Mouse (Mus musculus) kidney, adult 2 months (tissue): ENCODE data around the gene Hopx. TPM values are rescaled to one million over a fixed set of nuclear protein-coding genes. Genes with fewer than 3 reads are reported as not detected.

Experiments
- DNase-seq: peaks from one replicate; pipeline ENCODE4 v3.0.0; 2021
- H3K27ac ChIP-seq: fragments of 200-500 bp; 2 replicates; pipeline ENCODE4 v1.5.1; 2012; ENCODE audit warnings: low read depth, low read length, control low read depth, inconsistent platforms; ENCODE audit not compliant: insufficient read depth
- H3K27me3 ChIP-seq: fragments of 200-500 bp; replicated peaks from 2 replicates; pipeline ENCODE4 v1.6.1; 2012; ENCODE audit warnings: mild to moderate bottlenecking, moderate library complexity, low read length, inconsistent platforms; ENCODE audit not compliant: control insufficient read depth, insufficient read depth
- H3K36me3 ChIP-seq: fragments of 200-500 bp; 2 replicates; pipeline ENCODE4 v1.6.1; 2012; ENCODE audit warnings: mild to moderate bottlenecking, moderate library complexity, low read length, inconsistent platforms; ENCODE audit not compliant: control insufficient read depth, insufficient read depth
- H3K4me1 ChIP-seq: fragments of 200-500 bp; 2 replicates; pipeline ENCODE4 v1.6.1; 2011; ENCODE audit warnings: low read length; ENCODE audit not compliant: control insufficient read depth, insufficient read depth
- H3K4me3 ChIP-seq: fragments of 200-500 bp; 2 replicates; pipeline ENCODE4 v1.5.1; 2011; ENCODE audit warnings: mild to moderate bottlenecking, low read depth, low read length, control low read depth; ENCODE audit not compliant: insufficient read depth
- CTCF ChIP-seq: fragments of 200-500 bp; conservative IDR thresholded peaks from 2 replicates; pipeline ENCODE4 v1.5.1; 2011; ENCODE audit warnings: low read depth, mild to moderate bottlenecking, control low read depth, low read length, moderate library complexity, mixed read lengths; ENCODE audit not compliant: insufficient read depth, insufficient read length
- POLR2A ChIP-seq: fragments of 200-500 bp; IDR thresholded peaks from one replicate; pipeline ENCODE4 v1.6.1; 2011; ENCODE audit warnings: low read depth, low read length, control low read depth
- WGBS: fragments of 180-500 bp; shearing (Covaris S2); methylation state at CpG from one replicate; pipeline ENCODE4 v1.1.7; 2018; 5-methylcytosine and 5-hydroxymethylcytosine counted together
- polyA plus RNA-seq: library from polyadenylated mRNA; depleted of rRNA; stranded (reverse); fragments of >200 nt; gene quantifications from 2 replicates; pipeline ENCODE4 v1.2.3, GENCODE M21; 2012

Gene Hopx
- polyA plus RNA-seq, 1 experiment: 14.2 TPM

DNA sequence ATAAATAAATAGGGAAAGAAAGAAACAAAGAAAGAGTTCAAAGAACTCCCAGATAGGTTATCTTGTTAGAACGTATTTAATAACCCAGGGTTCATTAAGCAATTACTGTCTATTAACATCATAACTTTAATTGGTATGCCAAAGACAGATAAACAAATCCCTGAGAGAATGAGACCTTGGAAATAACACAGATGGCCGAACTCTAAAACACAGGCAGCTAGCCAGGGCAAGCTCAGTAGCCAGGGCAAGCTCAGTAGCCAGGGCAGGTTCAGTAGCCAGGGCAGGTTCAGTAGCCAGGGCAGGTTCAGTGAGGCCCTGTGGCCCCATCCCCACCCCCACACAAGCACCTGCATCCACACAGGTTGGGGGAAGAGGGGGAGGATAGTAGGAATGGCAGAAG, 2.9 kb downstream of the Hopx start:
- H3K36me3 ChIP-seq: no peaks in the 10 kb centered on the region
- 48% methylated on average over 2 of the region's 2 CpGs for WGBS
- H3K4me1 ChIP-seq: no peaks in the 10 kb centered on the region
- H3K27me3 ChIP-seq: no peaks in the 10 kb centered on the region
- no peak overlapping the region for H3K4me3 ChIP-seq
- TF ChIP-seq POLR2A (no peak), CTCF (no peak)
- no peak overlapping the region for H3K27ac ChIP-seq
- peak; percentile 49 for DNase-seq

DNA sequence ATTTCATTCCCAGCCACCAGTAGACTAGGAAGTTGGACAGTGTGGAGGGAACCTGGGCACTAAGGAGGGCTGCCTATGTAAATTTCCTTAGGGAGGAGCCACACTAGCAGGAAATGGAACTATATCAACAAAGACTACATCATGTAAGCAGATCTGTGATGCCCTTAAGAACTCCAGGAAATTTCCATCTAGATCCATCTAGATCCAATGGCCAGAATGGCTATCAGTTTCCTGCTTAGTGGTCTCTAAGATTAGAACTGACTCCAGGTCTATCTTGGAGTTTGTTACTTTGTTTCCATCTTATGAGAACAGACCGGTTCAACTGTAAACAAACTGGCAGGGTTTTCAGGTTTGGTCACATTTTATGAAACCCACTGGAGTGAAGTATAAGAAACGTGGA, 5.1 kb downstream of the Hopx start:
- H3K36me3 ChIP-seq: no peaks in the 10 kb centered on the region
- DNase-seq: no peak
- no peak overlapping the region for H3K4me3 ChIP-seq
- no peak overlapping the region for H3K27ac ChIP-seq
- H3K27me3 ChIP-seq: no peaks in the 10 kb centered on the region
- WGBS: 71% methylated on average over 2 of the region's 2 CpGs
- no peak for TF ChIP-seq CTCF
- no peak for TF ChIP-seq POLR2A
- H3K4me1 ChIP-seq: no peaks in the 10 kb centered on the region

DNA sequence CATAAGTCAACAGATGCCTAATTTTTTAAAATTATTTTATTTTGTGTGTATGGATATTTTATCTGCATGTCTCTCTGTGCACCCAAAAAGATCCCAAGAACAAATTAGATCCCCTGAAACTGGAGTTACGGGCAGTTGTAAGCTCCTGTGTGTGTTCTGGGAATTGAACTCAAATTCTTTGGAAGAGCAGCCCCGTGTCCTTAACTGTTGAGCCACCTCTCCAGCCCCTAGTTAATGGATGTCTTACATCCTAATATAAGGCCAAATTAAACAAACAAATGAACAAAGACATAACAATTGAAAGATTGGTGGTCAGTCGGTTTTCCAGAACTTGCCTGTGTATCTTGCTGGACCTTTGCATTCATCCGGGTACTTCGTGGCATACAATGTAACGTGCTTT, 6.1 kb downstream of the Hopx start:
- H3K36me3 ChIP-seq: no peaks in the 10 kb centered on the region
- no peak overlapping the region for H3K27ac ChIP-seq
- DNase-seq: peak; percentile 56
- H3K27me3 ChIP-seq: no peaks in the 10 kb centered on the region
- no peak overlapping the region for H3K4me3 ChIP-seq
- TF ChIP-seq POLR2A (no peak), CTCF (no peak)
- 82% methylated on average over 6 of the region's 6 CpGs for WGBS
- H3K4me1 ChIP-seq: no peaks in the 10 kb centered on the region

DNA sequence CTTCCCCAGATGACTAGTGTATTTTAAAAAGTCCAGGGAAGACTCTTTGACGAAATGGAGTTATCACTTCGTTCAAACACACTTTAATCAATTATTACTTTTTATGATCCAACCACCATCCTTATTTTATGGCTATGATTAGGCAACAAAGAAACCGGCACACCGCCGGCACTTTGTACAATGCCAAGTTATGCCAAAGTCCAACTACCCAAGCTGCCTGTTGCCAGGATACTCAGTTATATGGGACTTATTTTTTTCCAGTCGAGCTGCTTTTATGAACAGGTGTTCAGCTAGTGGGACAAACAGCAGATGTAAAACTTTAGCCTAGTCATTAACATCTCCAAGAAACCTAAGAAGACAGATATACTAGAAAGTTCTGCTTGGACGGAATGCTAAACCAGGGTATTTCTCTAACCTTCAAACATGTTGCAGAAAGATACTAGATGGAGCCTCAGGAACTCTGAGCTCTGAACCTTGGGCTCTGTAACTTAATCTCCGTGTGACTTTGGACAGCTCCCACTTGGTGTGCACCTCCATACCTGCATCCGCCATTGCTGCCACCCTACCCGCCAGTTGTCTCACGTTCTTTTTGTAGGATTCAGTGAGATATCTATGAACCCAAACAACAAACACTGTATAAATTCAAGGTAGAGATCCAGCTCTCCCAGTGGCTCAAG, 7.6 kb downstream of the Hopx start:
- Histone ChIP-seq H3K36me3 (no peaks in the 10 kb centered on the region), H3K4me1 (no peaks in the 10 kb centered on the region), H3K4me3 (no peak overlapping the region), H3K27ac (no peak overlapping the region), H3K27me3 (no peaks in the 10 kb centered on the region)
- TF ChIP-seq CTCF (no peak), POLR2A (no peak)
- 56% methylated on average over 11 of the region's 11 CpGs for WGBS
- DNase-seq: peak; percentile 74

DNA sequence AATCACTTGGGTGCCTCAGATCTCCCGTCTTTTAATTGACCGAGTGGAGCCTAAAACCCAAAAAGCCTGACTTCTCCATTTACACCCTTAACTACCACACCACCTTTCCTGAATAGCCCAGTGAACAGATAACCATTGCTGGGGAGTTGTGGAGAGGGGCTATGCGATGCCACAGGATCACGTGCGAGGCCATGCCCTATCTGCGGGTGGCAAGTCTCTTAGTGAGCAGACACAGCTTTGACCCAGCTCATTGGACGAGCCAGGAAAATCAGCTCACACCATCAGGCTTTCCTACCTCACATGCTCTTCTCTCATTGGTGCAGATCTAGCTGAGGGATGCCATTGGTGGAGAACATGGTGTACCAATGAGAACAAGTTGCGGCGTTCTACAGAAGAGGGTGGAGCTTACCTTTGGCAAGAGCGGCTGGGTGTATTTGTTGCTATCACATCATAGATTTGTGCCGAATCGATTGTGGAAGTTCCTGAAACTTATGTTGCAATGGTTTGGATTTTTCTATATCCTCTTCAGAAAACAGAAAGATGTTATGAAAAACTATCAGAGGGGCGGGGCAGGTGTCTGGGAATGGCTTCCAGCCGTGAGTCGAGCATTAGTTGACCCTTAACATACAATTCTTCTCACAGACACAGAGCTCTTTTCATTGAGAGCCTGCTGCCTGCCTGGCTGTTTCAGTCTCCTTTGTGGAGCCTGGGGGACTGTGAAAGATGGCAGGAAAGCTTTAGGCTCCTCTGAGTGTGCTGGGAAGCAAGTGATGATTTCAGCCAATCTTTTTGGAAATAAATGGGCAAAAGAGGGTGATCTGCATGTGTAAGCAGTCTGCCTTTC, 12.2 kb downstream of the Hopx start:
- no peaks in the 10 kb centered on the region for H3K4me1 ChIP-seq
- no peaks in the 10 kb centered on the region for H3K27me3 ChIP-seq
- no peak overlapping the region for H3K4me3 ChIP-seq
- H3K27ac ChIP-seq: no peak overlapping the region
- TF ChIP-seq POLR2A (no peak), CTCF (no peak)
- no peaks in the 10 kb centered on the region for H3K36me3 ChIP-seq
- 91% methylated on average over 15 of the region's 15 CpGs for WGBS
- DNase-seq: no peak

DNA sequence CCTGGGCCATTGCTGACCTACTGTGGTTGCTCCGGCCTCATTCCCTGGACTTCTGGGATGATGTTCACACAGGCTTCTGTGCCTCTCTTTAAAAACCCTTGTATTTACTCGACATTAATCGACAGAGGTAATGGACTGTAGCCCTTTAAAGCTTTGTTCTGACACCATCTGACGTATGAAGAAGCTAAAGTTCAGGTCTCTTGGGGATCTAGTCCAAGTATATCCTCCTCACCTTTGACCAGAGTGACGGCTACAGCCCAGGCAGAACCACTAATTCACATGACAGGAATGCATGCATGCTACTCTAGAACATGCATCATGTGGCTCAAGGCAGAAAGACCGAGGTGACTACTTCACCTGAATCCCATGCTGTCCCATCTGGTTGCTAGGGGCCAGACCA, 14.2 kb downstream of the Hopx start:
- WGBS: 63% methylated on average over 6 of the region's 6 CpGs
- Histone ChIP-seq H3K27ac (no peak overlapping the region), H3K36me3 (no peaks in the 10 kb centered on the region), H3K27me3 (no peaks in the 10 kb centered on the region), H3K4me3 (no peak overlapping the region), H3K4me1 (no peaks in the 10 kb centered on the region)
- no peak for DNase-seq
- TF ChIP-seq CTCF (no peak), POLR2A (no peak)

DNA sequence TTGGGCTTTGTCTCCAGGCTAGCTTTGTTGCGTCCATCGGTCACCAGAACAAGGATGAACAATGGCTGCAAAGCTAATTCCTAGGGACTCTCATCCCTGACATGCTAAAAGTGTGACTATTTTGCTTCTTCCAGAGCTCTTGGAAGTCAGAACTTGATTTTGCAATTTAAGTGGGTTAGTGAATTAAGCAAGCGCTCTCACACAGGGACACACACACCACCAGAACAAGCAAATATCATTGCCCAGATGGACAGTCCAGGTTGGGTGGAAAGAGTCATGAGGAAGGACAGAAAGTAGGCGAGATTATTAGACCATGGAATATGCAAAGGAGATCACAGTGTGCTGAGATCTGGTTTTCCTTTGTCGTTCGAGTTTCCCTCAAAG, 14.9 kb downstream of the Hopx start:
- DNase-seq: no peak
- no peak for TF ChIP-seq POLR2A
- no peak for TF ChIP-seq CTCF
- Histone ChIP-seq H3K4me1 (no peaks in the 10 kb centered on the region), H3K27ac (no peak overlapping the region), H3K4me3 (no peak overlapping the region), H3K27me3 (no peaks in the 10 kb centered on the region), H3K36me3 (no peaks in the 10 kb centered on the region)
- 83% methylated on average over 6 of the region's 6 CpGs for WGBS
